Mouse (Mus musculus) forebrain, embryonic 11.5 days (tissue): Measurements from ENCODE around the gene Ldb2. TPM values are rescaled to one million over a fixed set of nuclear protein-coding genes. Genes with fewer than 3 reads are reported as not detected.

Experiments
- ATAC-seq: fragments of 200-750 bp; cut with Nextera tagmentation; replicated peaks from 2 replicates; pipeline ENCODE4 v1.8.0; 2017; ENCODE audit warnings: moderate TSS enrichment; ENCODE audit not compliant: low FRiP score
- DNase-seq: peaks from one replicate; pipeline ENCODE4 v3.0.0-alpha.2; 2017; ENCODE audit warnings: low spot score
- H3K27ac ChIP-seq: fragments of 300-500 bp; sonication (generic); 2 replicates; pipeline ENCODE4 v1.5.1; 2014; ENCODE audit warnings: low read depth, low read length
- H3K27me3 ChIP-seq: fragments of 300-500 bp; sonication (generic); 2 replicates; pipeline ENCODE4 v1.6.1; 2014; ENCODE audit warnings: mild to moderate bottlenecking, low read length, mixed read lengths; ENCODE audit not compliant: control insufficient read depth, insufficient read depth
- H3K36me3 ChIP-seq: fragments of 300-500 bp; sonication (generic); 2 replicates; pipeline ENCODE4 v1.6.1; 2014; ENCODE audit warnings: mild to moderate bottlenecking, low read length, moderate library complexity, mixed read lengths; ENCODE audit not compliant: control insufficient read depth, insufficient read depth
- H3K4me1 ChIP-seq: fragments of 300-500 bp; sonication (generic); replicated peaks from 2 replicates; pipeline ENCODE4 v1.6.1; 2014; ENCODE audit warnings: low read length, mixed read lengths; ENCODE audit not compliant: control insufficient read depth, insufficient read depth
- H3K4me2 ChIP-seq: fragments of 300-500 bp; sonication (generic); 2 replicates; pipeline ENCODE4 v1.6.1; 2014; ENCODE audit warnings: low read depth, mild to moderate bottlenecking, low read length, moderate library complexity, mixed read lengths; ENCODE audit not compliant: severe bottlenecking
- H3K4me3 ChIP-seq: fragments of 300-500 bp; sonication (generic); 2 replicates; pipeline ENCODE4 v1.5.1; 2014; ENCODE audit warnings: low read depth, low read length
- H3K9ac ChIP-seq: fragments of 300-500 bp; sonication (generic); 2 replicates; pipeline ENCODE4 v1.6.1; 2014; ENCODE audit warnings: low read length
- H3K9me3 ChIP-seq: fragments of 300-500 bp; sonication (generic); 2 replicates; pipeline ENCODE4 v1.6.1; 2016; ENCODE audit warnings: low read length, mixed read lengths; ENCODE audit not compliant: control insufficient read depth
- WGBS: fragments of 180-500 bp; shearing (Covaris S2); extraction: QIAGEN DNeasy Blood & Tissue Kit; methylation state at CpG from one replicate; pipeline ENCODE4 v1.1.7; 2014; 5-methylcytosine and 5-hydroxymethylcytosine counted together
- polyA plus RNA-seq: library from polyadenylated mRNA; unstranded; fragments of >200 nt; fragmentation: Nextera tagmentation; extraction: Ambion mirVana; gene quantifications from 2 replicates; pipeline ENCODE4 v1.2.1, GENCODE M21; 2014

The Ldb2 gene
- polyA plus RNA-seq, 1 experiment from 2014 or later = 17.9 TPM

DNA sequence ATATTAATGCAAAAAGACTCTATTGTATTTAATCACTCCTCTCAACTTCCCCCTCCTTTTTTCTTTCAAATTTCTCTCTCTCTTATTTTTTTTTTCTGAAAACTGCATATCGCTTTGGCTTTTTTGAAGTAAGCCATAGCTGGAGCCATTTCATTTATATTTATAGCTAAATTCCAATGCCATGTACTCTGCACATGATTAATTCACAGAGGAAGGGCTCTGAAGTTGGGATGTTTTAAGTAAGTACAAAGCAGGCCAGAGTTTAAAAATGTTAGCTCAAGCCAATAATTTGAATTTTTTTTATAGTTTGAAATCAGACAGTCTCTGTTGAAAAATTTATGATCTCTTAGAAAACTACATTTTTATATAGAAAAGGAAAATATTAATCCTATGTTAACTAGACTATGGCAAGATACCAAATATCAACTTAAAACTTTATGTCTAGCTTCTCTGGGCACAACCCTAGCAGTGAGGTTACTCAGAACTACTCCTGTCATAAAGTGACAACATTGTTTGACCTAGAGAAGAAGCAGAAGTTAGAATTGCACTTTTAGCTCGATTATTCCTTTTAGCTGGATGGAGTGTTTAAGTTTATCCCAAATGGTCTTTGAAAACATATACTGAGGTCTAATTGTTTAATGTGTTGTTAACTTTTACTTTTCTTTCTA is 222.7 kb downstream of the Ldb2 start:
- Histone ChIP-seq H3K27me3 (no peaks in the 10 kb centered on the region), H3K9ac (no peak overlapping the region), H3K4me3 (no peak overlapping the region), H3K4me1 (no peaks in the 10 kb centered on the region), H3K27ac (no peak overlapping the region), H3K9me3 (no peaks in the 10 kb centered on the region), H3K36me3 (no peaks in the 10 kb centered on the region), H3K4me2 (no peak overlapping the region)
- ATAC-seq (no peak), DNase-seq (no peak)
- 85% methylated on average over 2 of the region's 2 CpGs for whole genome bisulfite sequencing

DNA sequence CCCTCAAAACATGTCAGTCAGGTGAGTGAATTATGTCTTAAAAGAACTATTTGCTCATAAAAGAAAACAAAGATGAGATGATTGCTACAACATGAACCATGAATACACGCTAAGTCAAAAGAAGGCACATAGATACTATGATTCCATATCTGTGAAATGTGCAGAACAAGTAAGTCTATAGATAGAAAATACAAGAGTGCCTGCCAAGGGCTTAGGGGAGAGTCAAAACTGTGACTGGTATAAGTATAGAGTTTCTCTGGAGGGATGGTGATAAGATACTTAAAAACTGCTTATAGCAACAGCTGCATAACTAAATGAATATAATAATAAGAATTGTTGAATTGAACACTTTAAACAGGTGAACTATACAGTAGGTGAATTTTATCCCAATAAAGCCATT is 224.8 kb downstream of the Ldb2 start:
- Histone ChIP-seq H3K4me1 (no peaks in the 10 kb centered on the region), H3K27ac (no peak overlapping the region), H3K9ac (no peak overlapping the region), H3K4me3 (no peak overlapping the region), H3K27me3 (no peaks in the 10 kb centered on the region), H3K4me2 (no peak overlapping the region), H3K36me3 (no peaks in the 10 kb centered on the region), H3K9me3 (no peaks in the 10 kb centered on the region)
- DNase-seq (no peak), ATAC-seq (no peak)
- 96% methylated on average over 1 of the region's 1 CpGs for WGBS

DNA sequence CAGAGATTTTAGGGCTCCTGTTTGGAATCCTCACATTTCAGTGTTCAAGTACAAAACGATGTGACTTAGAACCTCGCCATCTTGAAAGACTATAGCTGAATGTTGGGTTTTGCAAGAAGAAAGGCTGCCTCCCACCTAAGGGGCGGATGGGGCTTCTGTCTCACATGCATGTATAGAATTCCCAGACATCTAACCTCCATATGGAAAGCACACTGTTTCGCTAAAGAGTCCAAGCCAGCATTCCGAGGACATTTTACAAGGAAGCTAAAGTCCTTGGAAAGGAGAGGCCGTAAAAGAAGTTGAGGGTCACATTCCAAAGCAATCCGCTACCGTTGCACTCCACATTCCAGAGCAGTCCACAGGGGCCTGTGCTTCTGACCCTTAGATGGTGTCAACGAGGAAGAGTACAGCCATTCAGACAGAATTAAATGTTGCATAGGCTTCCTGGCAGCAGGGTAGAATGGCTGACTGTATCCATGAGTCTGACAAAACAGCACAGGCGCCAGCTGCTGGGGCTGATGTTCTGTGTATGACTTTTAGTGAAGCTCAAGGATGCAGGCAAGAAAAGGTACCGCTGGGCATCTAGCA is 245.6 kb downstream of the Ldb2 start:
- H3K36me3 ChIP-seq = no peaks in the 10 kb centered on the region
- no peak overlapping the region for H3K27ac ChIP-seq
- no peak overlapping the region for H3K4me3 ChIP-seq
- DNase-seq (no peak), ATAC-seq (no peak)
- no peaks in the 10 kb centered on the region for H3K27me3 ChIP-seq
- WGBS = 79% methylated on average over 11 of the region's 11 CpGs
- H3K4me1 ChIP-seq = no peaks in the 10 kb centered on the region
- H3K9me3 ChIP-seq = no peaks in the 10 kb centered on the region
- H3K4me2 ChIP-seq = no peak overlapping the region
- no peak overlapping the region for H3K9ac ChIP-seq

DNA sequence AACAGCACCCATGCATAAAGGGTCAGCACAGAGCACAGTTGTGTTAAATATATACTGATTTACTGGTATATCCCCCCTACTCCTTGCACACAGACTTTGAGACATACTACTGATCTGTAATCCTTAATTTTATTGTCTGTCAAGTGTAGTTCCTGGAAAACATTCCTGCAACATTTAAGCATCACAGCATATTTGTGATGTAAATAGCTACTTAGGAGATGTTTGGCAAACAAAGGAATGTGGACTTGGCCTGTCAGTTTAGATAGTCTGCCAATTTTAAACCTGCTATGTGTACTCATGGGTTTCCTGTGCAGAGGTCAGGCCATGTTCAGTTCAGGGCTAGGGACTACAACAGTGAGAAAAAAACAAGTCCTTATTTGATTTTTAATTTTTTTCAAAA is 246.3 kb downstream of the Ldb2 start:
- ATAC-seq (no peak), DNase-seq (no peak)
- Histone ChIP-seq H3K4me2 (no peak overlapping the region), H3K4me3 (no peak overlapping the region), H3K4me1 (no peaks in the 10 kb centered on the region), H3K27ac (no peak overlapping the region), H3K27me3 (no peaks in the 10 kb centered on the region), H3K9me3 (no peaks in the 10 kb centered on the region), H3K36me3 (no peaks in the 10 kb centered on the region), H3K9ac (no peak overlapping the region)

DNA sequence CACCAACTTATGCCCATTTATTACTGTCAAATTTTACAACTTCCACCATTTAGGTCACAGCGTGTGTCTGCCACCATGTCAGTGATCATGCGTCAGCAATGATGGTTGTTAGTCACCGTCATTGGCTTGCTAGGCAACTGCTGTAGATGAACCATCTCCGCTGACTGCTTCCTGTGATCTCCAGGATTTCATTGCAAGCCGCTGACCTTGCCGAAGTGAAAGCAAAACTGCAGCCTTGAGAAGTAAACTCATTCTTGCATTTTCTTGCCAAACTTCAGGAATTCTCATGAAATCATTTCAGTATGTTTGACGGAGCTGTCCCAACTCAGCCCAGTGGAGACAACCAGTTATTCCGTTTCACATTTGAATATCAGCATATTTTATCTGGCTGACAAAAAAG is 247.4 kb downstream of the Ldb2 start:
- DNase-seq = no peak
- no peak for ATAC-seq
- H3K4me2 ChIP-seq = no peak overlapping the region
- 93% methylated on average over 8 of the region's 8 CpGs for WGBS
- H3K27me3 ChIP-seq = no peaks in the 10 kb centered on the region
- no peak overlapping the region for H3K27ac ChIP-seq
- no peaks in the 10 kb centered on the region for H3K9me3 ChIP-seq
- no peak overlapping the region for H3K4me3 ChIP-seq
- no peaks in the 10 kb centered on the region for H3K36me3 ChIP-seq
- no peak overlapping the region for H3K9ac ChIP-seq
- H3K4me1 ChIP-seq = no peaks in the 10 kb centered on the region

DNA sequence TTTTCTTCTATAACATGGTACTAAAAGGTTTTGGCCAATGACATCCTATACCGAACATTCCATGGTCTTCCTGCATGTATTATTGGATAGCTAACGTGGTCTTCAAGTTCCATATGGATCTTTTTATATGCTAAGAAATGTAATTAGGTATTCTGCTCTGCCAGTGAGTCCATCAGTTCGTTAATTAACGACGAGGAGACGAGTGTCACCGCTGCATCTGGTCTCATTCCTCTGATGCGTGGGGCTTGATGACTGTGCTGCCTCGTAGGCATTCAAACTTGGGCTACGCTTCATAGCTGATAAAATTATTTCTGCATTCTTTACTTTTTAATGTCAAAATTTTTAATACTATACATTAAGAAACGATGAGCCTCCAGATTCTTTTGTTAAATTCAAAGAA is 251.0 kb downstream of the Ldb2 start:
- Histone ChIP-seq H3K27me3 (no peaks in the 10 kb centered on the region), H3K9me3 (no peaks in the 10 kb centered on the region), H3K4me1 (no peaks in the 10 kb centered on the region), H3K9ac (no peak overlapping the region), H3K4me3 (no peak overlapping the region), H3K4me2 (no peak overlapping the region), H3K27ac (no peak overlapping the region), H3K36me3 (no peaks in the 10 kb centered on the region)
- ATAC-seq = 0 out of 2 replicates have a peak, but pooled peaks have one; percentile 44
- no peak for DNase-seq
- 74% methylated on average over 11 of the region's 11 CpGs for WGBS

DNA sequence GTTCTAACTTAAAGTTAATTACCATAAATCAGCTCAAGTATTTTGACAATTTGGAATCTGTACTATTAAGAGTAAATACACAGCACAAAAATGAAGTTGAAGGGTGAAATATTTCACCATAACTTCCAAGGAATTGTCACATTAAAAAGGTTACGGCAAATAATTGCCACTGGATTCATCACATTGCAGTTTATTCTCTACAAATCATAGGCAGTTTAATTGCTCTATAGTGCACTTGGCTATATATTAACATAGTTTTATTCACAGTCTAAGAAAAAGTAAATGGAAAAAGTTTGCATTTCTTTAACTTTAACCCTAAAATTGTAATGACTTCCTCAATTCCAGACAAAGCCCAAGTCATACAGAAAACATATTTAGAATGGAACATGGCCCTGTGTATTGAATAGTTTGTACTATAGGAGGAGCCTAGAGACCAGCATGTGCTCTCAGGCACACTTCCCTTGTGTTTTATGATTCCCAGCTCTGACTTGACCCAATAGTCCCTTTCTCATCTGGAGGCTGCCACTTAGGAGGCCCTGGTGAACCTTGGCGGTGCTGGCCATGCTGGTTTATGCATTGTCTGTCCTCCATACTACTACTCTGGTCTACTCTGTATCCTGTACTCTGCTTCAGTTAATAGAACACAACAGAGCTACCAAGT is 255.9 kb downstream of the Ldb2 start:
- Histone ChIP-seq H3K9me3 (no peaks in the 10 kb centered on the region), H3K27ac (no peak overlapping the region)

DNA sequence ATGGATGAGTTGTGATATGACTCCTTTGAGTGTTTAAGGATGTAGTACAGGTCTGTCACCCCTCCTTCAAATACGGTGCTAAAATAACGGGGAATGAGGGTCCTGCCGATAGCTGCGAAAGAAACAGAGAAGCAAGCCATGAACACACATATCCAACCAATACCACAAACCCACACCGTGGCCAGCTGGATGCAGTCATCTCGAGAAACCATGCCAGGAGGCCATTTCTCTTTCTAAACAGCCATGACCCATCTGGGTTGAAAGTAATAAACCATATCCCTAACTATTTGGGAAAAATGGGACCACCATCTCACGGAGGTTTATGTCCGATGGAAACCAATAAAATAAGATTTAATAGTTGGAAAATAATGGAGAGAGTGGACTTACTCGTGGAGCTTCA is 257.7 kb downstream of the Ldb2 start:
- 0 out of 2 replicates have a peak, but pooled peaks cover 2% of the 10 kb centered on the region for H3K4me1 ChIP-seq
- ATAC-seq (no peak), DNase-seq (no peak)
- WGBS = 96% methylated on average over 9 of the region's 9 CpGs
- no peaks in the 10 kb centered on the region for H3K36me3 ChIP-seq
- no peak overlapping the region for H3K27ac ChIP-seq
- no peak overlapping the region for H3K4me2 ChIP-seq
- no peaks in the 10 kb centered on the region for H3K9me3 ChIP-seq
- H3K27me3 ChIP-seq = no peaks in the 10 kb centered on the region
- no peak overlapping the region for H3K4me3 ChIP-seq
- no peak overlapping the region for H3K9ac ChIP-seq

More for the DNA sequence above, 255.9 kb downstream of the Ldb2 start:
- H3K27me3 ChIP-seq = no peaks in the 10 kb centered on the region
- 89% methylated on average over 2 of the region's 2 CpGs for WGBS
- H3K9ac ChIP-seq = no peak overlapping the region
- H3K36me3 ChIP-seq = no peaks in the 10 kb centered on the region
- H3K4me1 ChIP-seq = 0 out of 2 replicates have a peak, but pooled peaks cover 2% of the 10 kb centered on the region
- no peak for ATAC-seq
- H3K4me2 ChIP-seq = no peak overlapping the region
- DNase-seq = no peak
- H3K4me3 ChIP-seq = no peak overlapping the region
